Mouse (Mus musculus): ENCODE measurements around the gene Scfd2. TPM values are rescaled to one million over a fixed set of nuclear protein-coding genes. Genes with fewer than 3 reads are reported as not detected.

Gene Scfd2
- polyA plus RNA-seq, 1 experiment from 2014 or later, result 17.1 TPM

GRCm38 (mm10) chr5:74315471-74316245 lies 215.9 kb downstream of the Scfd2 start:
- 22% methylated on average over 12 of the region's 12 CpGs for WGBS
- no peaks in the 10 kb centered on the region for H3K9me3 ChIP-seq
- ATAC-seq (ENCODE audit: low FRiP score, low read depth), result no peak
- H3K9ac ChIP-seq, result no peak overlapping the region
- H3K27me3 ChIP-seq, result no peaks in the 10 kb centered on the region
- peaks cover 18% of the 10 kb centered on the region for H3K4me1 ChIP-seq
- no peak overlapping the region for H3K4me2 ChIP-seq (replicated peaks)
- no peaks in the 10 kb centered on the region for H3K36me3 ChIP-seq
- H3K4me3 ChIP-seq, result no peak overlapping the region
- H3K27ac ChIP-seq, result no peak overlapping the region; the same call in 1 of the 2 replicates

DNA sequence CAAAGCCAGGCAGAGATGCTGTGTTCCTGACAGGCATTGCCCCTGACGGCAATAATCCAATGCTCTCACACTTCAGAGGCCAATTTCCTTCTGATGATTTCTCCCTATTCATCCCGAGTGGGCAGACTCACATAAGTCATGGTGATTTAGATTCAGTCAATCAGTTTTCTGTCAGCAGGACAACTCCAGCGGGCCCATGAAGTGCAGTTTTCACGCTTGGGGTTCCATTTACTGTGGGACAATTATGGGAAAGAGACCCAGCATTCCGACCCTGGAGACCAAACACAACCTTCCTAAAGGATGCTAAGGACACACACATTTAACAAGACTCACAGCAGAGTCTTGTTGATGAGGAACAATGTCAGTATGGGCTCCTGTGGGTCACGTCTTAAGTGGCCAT lies 217.1 kb downstream of the Scfd2 start:
- Histone ChIP-seq H3K9ac (no peak overlapping the region), H3K4me2 (replicated peaks) (no peak overlapping the region), H3K4me1 (peaks cover 18% of the 10 kb centered on the region), H3K9me3 (no peaks in the 10 kb centered on the region), H3K4me3 (no peak overlapping the region), H3K36me3 (no peaks in the 10 kb centered on the region), H3K27ac (no peak overlapping the region), H3K27me3 (no peaks in the 10 kb centered on the region)
- ATAC-seq (ENCODE audit: low FRiP score, low read depth), result no peak
- 59% methylated on average over 6 of the region's 6 CpGs for WGBS

- H3K4me1 ChIP-seq, result peaks cover 18% of the 10 kb centered on the region
- no peaks in the 10 kb centered on the region for H3K36me3 ChIP-seq
- H3K27me3 ChIP-seq, result no peaks in the 10 kb centered on the region
- no peaks in the 10 kb centered on the region for H3K9me3 ChIP-seq
- WGBS, result 86% methylated on average over 7 of the region's 7 CpGs
- no peak overlapping the region for H3K4me2 ChIP-seq (replicated peaks)
- H3K9ac ChIP-seq, result no peak overlapping the region
- 0 out of 2 replicates have a peak overlapping the region, but pooled peaks have one; percentile 6 for H3K27ac ChIP-seq
- no peak for ATAC-seq (ENCODE audit: low FRiP score, low read depth)
- no peak overlapping the region for H3K4me3 ChIP-seq
These were observed 218.0 kb downstream of the Scfd2 start for GRCm38 (mm10) chr5:74313542-74313941.

GRCm38 (mm10) chr5:74311865-74312264 lies 219.7 kb downstream of the Scfd2 start:
- Histone ChIP-seq H3K4me3 (no peak overlapping the region), H3K9ac (no peak overlapping the region), H3K4me1 (peaks cover 29% of the 10 kb centered on the region), H3K27ac (peak overlapping the region; percentile 16; the same call in 1 of the 2 replicates), H3K27me3 (no peaks in the 10 kb centered on the region), H3K9me3 (no peaks in the 10 kb centered on the region), H3K4me2 (replicated peaks) (no peak overlapping the region), H3K36me3 (no peaks in the 10 kb centered on the region)
- WGBS, result 60% methylated on average over 6 of the region's 6 CpGs
- no peak for ATAC-seq (ENCODE audit: low FRiP score, low read depth)

GRCm38 (mm10) chr5:74311200-74311825 lies 220.2 kb downstream of the Scfd2 start:
- Histone ChIP-seq H3K4me3 (no peak overlapping the region), H3K27ac (no peak overlapping the region), H3K4me2 (replicated peaks) (no peak overlapping the region), H3K9me3 (no peaks in the 10 kb centered on the region), H3K9ac (0 out of 2 replicates have a peak overlapping the region, but pooled peaks have one; percentile 15), H3K4me1 (peaks cover 32% of the 10 kb centered on the region), H3K36me3 (no peaks in the 10 kb centered on the region), H3K27me3 (no peaks in the 10 kb centered on the region)
- 26% methylated on average over 6 of the region's 6 CpGs for WGBS
- peak; percentile 60 for ATAC-seq (ENCODE audit: low FRiP score, low read depth)

DNA sequence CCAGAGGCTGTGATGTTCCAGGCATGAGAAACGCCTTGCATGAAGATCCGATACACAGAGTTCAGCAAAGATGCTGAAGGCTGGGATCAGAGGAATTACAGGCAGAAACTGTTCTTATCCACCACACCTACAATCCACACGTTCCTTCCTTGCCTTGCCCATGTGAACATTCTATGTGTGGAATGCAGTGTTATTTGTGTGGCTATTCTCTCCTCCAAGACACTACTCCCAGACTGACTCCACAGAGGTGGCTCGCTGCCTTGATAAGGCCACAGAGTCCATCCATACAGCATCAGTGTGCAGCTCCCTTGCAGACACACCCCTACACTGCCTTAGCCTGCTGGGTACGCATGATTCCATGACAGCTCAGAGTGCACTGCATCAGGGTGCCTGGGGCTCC lies 221.5 kb downstream of the Scfd2 start:
- peaks cover 31% of the 10 kb centered on the region for H3K4me1 ChIP-seq
- no peak overlapping the region for H3K4me3 ChIP-seq
- H3K4me2 ChIP-seq (replicated peaks), result no peak overlapping the region
- H3K9me3 ChIP-seq, result no peaks in the 10 kb centered on the region
- H3K9ac ChIP-seq, result no peak overlapping the region
- H3K36me3 ChIP-seq, result no peaks in the 10 kb centered on the region
- no peak overlapping the region for H3K27ac ChIP-seq
- 84% methylated on average over 5 of the region's 5 CpGs for WGBS
- no peaks in the 10 kb centered on the region for H3K27me3 ChIP-seq
- no peak for ATAC-seq (ENCODE audit: low FRiP score, low read depth)

DNA sequence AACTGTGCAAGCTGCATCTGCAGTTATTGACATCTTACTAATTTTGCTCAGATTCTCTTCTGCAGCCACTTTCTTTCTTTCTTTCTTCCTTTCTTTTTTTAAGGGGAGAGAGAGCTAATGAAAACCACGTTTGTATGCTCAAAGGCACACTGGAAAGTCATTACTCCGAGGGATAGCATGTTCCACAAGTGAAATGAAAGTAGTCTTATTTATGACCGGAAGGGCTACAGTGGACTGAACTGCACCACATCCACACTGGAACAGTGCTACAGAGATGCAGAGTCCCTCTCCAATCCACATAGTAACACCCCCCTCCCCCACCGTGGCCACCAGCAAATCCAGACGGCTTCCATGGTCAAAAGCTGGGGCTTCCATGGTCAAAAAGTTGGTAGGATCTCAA lies 224.3 kb downstream of the Scfd2 start:
- no peaks in the 10 kb centered on the region for H3K36me3 ChIP-seq
- peak overlapping the region; percentile 20; the same call in 1 of the 2 replicates for H3K9ac ChIP-seq
- H3K27ac ChIP-seq, result peak overlapping the region; percentile 83
- H3K9me3 ChIP-seq, result no peaks in the 10 kb centered on the region
- no peak overlapping the region for H3K4me2 ChIP-seq (replicated peaks)
- ATAC-seq (ENCODE audit: low FRiP score, low read depth), result no peak
- H3K27me3 ChIP-seq, result 0 out of 2 replicates have a peak, but pooled peaks cover 2% of the 10 kb centered on the region
- peaks cover 37% of the 10 kb centered on the region for H3K4me1 ChIP-seq
- H3K4me3 ChIP-seq, result no peak overlapping the region
- 30% methylated on average over 5 of the region's 5 CpGs for WGBS

GRCm38 (mm10) chr5:74305533-74306189 lies 225.9 kb downstream of the Scfd2 start:
- H3K36me3 ChIP-seq, result no peaks in the 10 kb centered on the region
- peak; percentile 83 for ATAC-seq (ENCODE audit: low FRiP score, low read depth)
- no peak overlapping the region for H3K9ac ChIP-seq
- peak overlapping the region; percentile 85 for H3K27ac ChIP-seq
- WGBS, result 22% methylated on average over 4 of the region's 4 CpGs
- 0 out of 2 replicates have a peak overlapping the region, but pooled peaks have one; percentile 9 for H3K4me2 ChIP-seq (replicated peaks)
- H3K9me3 ChIP-seq, result no peaks in the 10 kb centered on the region
- H3K4me3 ChIP-seq, result no peak overlapping the region
- 0 out of 2 replicates have a peak, but pooled peaks cover 2% of the 10 kb centered on the region for H3K27me3 ChIP-seq
- peaks cover 36% of the 10 kb centered on the region for H3K4me1 ChIP-seq

DNA sequence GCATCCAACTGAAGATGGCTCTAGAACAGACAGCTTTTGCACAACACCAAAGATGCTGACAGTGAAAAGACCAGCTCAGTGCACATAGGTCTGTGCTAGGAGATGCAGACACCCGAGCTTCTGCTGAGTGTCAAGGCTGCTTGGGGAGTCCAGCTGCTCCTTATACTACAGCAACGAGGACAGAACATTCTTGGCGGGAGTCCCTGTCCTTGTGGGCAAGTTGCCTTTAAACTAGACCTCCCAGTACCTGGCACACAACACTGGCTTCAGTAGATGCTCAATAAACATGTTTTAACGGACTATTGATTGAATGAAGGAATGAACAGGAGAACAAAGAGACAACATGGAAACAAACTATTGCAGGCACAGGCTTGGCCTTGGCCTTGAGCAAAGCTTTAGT lies 226.8 kb downstream of the Scfd2 start:
- H3K27ac ChIP-seq, result peak overlapping the region; percentile 85
- 43% methylated on average over 4 of the region's 4 CpGs for WGBS

DNA sequence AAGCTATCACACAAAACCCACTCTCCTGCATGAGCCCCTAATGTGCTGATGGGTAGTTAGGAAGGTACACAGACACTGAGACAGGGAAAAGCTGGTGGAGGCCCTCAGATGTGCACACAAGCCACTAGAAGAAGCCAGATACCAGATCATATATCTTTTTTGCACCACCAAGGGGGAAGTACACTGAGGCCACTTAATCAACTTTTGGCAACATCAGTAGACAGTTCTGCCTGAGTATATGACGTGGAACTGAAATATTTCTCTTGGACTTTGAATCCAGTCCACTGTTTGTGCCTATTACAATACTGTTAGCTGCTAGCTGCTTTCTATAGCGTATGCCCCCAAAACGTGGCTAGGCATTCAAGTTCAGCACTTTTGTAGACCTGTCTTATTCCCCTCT lies 229.2 kb downstream of the Scfd2 start:
- WGBS, result 79% methylated on average over 3 of the region's 3 CpGs
- no peak for ATAC-seq (ENCODE audit: low FRiP score, low read depth)
- H3K4me1 ChIP-seq, result peaks cover 44% of the 10 kb centered on the region
- H3K4me2 ChIP-seq (replicated peaks), result no peak overlapping the region
- H3K27ac ChIP-seq, result no peak overlapping the region
- no peak overlapping the region for H3K4me3 ChIP-seq
- H3K36me3 ChIP-seq, result no peaks in the 10 kb centered on the region
- H3K9me3 ChIP-seq, result no peaks in the 10 kb centered on the region
- 0 out of 2 replicates have a peak, but pooled peaks cover 2% of the 10 kb centered on the region for H3K27me3 ChIP-seq
- no peak overlapping the region for H3K9ac ChIP-seq

More for the DNA sequence above, 226.8 kb downstream of the Scfd2 start:
- Histone ChIP-seq H3K9me3 (no peaks in the 10 kb centered on the region), H3K4me2 (replicated peaks) (no peak overlapping the region), H3K36me3 (no peaks in the 10 kb centered on the region), H3K27me3 (0 out of 2 replicates have a peak, but pooled peaks cover 2% of the 10 kb centered on the region), H3K4me1 (peaks cover 45% of the 10 kb centered on the region), H3K4me3 (no peak overlapping the region), H3K9ac (no peak overlapping the region)
- no peak for ATAC-seq (ENCODE audit: low FRiP score, low read depth)

DNA sequence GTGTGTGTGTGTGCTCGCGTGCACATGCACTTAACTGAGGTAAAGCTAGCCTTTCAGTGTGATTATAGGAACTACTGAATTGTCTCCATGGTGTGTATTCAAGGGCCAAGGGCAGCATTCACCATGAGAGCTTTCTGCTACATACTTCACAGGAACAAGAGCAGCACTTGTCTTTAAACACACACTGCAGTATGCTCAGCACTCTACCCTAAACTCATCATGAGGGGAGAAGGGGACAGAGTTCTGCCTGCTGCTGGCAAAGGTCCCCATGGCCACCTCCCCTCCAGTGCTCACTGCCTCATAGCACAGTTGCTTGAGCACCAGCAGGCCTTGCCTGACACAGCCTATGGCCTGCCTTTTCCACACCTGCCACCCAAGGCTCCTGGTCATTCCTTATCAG lies 230.1 kb downstream of the Scfd2 start:
- no peaks in the 10 kb centered on the region for H3K36me3 ChIP-seq
- 0 out of 2 replicates have a peak, but pooled peaks cover 2% of the 10 kb centered on the region for H3K27me3 ChIP-seq
- ATAC-seq (ENCODE audit: low FRiP score, low read depth), result no peak
- H3K4me2 ChIP-seq (replicated peaks), result no peak overlapping the region
- H3K4me3 ChIP-seq, result no peak overlapping the region
- no peaks in the 10 kb centered on the region for H3K9me3 ChIP-seq
- H3K27ac ChIP-seq, result no peak overlapping the region
- peak overlapping the region; percentile 19; the same call in 1 of the 2 replicates for H3K9ac ChIP-seq
- WGBS, result 94% methylated on average over 2 of the region's 2 CpGs
- H3K4me1 ChIP-seq, result peaks cover 36% of the 10 kb centered on the region

DNA sequence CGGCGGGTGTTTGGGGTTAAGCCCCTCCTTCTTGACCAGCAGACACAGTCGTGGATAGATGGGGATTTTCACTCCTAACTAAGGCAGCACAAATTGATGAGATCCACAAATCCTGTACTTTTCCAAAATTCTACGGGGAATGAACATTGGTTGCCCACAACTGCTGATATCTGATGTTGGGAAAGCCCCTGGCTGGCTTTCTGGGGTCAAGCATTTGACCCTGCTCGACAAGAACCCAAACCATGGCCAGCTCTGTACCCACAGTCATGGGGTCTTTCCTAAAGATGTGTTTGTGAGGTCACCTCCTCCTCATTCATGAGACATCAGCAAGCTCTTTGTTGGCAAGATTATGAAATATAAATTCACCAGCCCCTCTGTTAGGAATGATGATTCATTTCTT lies 230.6 kb downstream of the Scfd2 start:
- 0 out of 2 replicates have a peak, but pooled peaks cover 2% of the 10 kb centered on the region for H3K27me3 ChIP-seq
- H3K27ac ChIP-seq, result no peak overlapping the region; the same call in 1 of the 2 replicates
- 56% methylated on average over 5 of the region's 5 CpGs for WGBS
- H3K9me3 ChIP-seq, result no peaks in the 10 kb centered on the region
- peaks cover 40% of the 10 kb centered on the region for H3K4me1 ChIP-seq
- no peak overlapping the region for H3K4me3 ChIP-seq
- no peaks in the 10 kb centered on the region for H3K36me3 ChIP-seq
- H3K9ac ChIP-seq, result no peak overlapping the region
- ATAC-seq (ENCODE audit: low FRiP score, low read depth), result no peak
- no peak overlapping the region for H3K4me2 ChIP-seq (replicated peaks)

Measured in limb, embryonic 13.5 days (tissue).